Mouse (Mus musculus): Measurements from ENCODE around the gene Arhgap20.

The Arhgap20 gene

DNA sequence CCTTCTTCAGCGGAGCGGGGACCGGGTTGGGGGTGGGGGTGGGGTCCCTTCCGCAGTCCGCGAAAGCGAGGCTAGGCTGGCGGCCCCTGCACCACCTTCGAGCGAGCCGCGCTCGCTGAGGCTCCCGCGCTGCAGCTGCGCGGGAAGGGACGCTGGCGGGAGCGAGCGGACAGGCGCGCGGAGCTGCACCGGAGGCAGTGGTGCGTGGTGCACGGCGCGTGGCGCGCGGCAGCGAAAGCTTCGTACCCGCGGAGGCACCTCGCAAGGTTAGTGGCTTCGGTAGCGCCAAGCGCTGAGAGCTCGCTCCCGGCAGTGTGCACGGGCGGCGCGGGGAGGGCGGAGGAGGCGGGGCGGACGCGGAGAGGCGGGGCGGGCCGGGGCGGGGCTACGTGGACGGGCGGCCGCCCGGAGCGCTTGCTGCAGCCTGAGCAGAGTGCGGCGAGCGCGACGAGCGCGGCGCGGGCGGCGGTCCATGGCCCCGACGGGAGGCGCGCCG lies at the start of gene Arhgap20:
TSS of gene Arhgap20 (plus strand) at position 417 of the 496 bp plus-strand sequence.
- DNase-seq = peak; percentile 91

DNA sequence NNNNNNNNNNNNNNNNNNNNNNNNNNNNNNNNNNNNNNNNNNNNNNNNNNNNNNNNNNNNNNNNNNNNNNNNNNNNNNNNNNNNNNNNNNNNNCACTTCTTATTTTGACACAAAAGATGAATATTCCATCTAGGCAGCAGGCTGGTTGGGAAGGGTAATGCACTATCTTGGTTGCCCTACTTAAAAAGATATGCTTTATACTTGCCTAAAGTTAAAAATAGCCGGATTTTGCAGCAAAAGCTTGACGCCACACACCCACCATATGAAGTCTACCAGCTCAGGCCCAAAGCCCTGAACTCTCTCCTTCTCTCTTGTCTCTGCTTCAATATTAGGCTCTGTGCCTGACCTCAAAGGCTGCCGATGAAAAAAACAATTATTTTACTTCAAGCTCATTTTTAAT lies 46.3 kb upstream of the Arhgap20 start:
- DNase-seq = no peak

DNA sequence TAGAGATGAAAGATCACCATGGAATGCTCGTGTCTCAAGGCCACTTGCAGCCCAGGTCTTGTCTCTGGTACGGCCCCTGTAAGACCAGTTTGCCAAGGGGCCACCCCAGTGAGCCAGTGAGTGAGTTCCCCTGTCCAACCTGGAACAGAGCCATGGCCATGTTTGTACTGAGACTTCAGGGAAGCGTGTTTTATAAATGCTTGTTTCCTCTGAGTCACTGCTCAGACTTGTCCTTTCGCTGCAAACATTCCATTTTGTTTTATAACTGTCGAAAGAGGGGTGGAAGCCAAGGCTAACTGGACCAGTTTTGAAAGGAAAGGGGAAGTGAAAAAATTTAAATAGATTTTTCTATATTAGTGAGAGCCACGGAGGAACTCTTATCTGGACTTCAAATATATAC lies 37.2 kb upstream of the Arhgap20 start:
- DNase-seq = no peak

DNA sequence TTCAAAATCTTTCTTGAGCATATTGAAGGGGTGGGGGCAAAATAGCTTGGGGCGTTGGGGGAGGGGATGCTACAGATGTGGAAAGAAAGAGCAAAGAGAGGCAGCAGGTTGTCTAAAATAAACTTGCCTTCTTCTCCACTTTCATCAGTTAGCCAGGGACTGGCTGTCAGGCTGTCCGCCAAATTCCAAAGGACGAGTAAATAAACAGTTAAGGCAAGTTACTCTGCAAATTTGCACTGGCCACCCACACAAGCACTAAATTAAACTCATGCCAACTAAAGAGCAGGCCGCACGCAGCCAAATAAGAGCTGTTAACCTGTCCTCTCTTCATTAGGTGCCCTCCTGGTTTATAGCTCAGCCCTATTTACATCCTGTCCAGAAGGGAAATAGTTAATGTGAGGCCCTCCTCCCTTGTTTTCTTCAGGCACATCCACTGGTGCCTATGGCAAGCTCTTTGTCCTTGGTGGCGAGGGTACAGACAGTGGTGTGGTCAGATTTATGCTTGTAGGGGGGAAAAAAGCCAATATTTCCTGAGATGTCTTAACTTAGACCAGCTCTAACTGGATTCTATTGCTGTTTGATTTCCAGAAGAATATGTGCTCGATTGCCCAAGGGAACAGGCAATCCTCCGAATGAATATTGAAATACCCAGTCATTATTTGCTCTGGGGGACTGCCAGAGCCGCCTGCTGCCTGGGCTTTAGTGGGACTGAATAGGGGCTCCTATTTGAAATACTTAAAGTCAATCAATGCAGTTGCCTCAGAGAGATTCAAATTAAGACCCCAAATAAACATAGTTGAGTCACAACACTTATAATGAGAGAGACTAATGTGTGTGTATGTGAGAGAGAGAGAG lies 29.7 kb upstream of the Arhgap20 start:
- DNase-seq = peak; percentile 6

DNA sequence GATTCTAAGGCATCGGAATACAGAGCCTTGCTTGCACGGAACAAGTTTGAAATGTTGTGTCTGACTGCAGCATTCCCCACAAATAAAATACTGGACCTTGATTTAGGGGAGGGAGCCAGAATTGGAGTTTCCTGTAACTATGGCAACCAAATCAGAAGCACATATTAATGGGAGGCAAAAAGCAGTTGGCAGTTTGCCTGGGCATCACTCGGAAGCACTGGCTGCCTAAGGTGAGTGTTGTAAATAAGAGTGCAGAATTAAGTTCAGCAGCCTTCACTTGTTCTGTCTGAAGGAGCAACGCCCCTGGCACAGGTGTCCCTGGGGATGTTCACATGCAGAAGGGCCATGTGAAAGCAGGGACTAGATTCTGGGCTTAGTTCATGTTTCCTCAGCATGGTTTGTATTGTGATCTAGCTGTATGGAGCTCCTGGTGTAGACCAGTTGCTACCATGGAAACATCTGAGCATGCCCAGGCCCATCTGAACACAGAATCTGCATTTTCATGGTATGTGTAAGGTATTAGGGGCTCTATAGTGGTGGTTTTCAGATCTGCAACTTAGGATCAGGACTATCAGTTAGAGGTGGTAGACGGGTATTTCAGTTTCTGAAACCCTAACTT lies 28.3 kb upstream of the Arhgap20 start:
- DNase-seq = peak; percentile 62

DNA sequence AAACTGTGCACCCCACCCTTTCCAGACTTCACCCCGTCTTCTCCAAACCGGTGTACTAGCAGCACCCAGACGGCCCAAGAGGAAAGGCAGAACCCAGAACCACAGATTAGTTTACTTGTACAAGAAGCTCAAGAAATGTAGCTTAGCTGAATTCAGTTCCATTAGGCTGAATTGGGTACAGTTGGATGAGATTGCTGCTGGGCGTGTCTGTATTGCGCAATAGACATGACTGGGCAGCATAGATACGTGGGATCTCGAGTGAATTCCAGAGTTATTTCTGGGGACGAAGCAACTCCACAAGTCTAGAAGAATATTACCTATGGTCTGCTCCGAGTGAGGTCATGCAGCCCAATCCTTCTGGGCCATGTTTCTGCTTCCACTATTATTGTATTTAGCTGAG lies 26.8 kb upstream of the Arhgap20 start:
- no peak for DNase-seq

DNA sequence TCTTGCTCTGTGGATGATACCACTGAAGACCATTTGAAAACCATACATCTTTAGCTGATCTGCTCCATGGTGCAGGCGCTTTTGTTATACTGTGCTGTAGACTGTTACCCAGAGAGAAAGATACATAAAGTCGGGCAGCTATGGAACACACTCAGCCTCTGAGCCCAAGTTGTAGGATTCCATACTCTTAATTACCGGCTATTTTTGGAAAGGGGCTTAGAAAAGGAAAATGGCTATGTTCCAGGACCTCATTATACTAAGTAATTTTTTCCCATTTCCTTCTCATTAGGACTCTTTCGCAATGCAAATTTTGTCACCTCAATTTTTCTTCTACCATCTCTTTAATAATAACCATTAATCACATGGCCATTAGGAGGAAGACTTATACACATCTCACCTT lies 25.3 kb upstream of the Arhgap20 start:
- no peak for DNase-seq

DNA sequence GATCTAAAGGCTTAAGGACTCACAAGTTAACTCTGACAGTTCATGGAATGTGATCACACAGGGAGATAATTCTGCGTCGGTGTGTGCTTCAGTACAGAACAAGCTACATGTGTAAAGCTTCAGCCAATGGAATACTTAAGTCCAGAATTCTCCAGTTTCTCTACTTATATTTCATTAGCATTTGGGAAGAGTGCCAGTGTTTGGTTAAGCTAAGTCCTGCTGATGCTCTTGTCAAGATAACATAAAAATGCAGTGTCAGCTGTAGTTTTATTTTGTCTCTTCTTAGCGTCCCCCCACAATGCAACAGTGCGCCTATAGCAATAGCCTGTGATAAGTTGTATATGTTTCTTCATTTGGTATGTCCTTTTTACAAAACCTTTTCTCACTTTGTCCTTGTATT lies 15.0 kb upstream of the Arhgap20 start:
- no peak for DNase-seq

DNA sequence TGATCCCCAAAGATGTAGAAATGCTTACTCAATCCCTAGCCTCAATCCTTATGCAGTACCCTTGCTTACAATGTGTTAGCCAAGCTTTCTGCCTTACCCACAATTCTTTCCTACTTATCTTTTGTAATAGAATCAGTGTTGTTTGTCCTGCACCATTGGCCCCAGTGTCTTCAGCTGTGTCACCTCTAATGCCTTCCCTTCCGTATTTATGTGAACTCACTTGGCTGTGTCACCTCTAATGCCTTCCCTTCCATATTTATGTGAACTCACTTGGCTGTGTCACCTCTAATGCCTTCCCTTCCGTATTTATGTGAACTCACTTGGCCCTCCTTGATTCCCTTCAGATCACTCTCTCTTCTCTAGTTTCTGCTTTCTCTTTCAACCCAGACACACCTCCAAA lies 4.1 kb upstream of the Arhgap20 start:
- no peak for DNase-seq

DNA sequence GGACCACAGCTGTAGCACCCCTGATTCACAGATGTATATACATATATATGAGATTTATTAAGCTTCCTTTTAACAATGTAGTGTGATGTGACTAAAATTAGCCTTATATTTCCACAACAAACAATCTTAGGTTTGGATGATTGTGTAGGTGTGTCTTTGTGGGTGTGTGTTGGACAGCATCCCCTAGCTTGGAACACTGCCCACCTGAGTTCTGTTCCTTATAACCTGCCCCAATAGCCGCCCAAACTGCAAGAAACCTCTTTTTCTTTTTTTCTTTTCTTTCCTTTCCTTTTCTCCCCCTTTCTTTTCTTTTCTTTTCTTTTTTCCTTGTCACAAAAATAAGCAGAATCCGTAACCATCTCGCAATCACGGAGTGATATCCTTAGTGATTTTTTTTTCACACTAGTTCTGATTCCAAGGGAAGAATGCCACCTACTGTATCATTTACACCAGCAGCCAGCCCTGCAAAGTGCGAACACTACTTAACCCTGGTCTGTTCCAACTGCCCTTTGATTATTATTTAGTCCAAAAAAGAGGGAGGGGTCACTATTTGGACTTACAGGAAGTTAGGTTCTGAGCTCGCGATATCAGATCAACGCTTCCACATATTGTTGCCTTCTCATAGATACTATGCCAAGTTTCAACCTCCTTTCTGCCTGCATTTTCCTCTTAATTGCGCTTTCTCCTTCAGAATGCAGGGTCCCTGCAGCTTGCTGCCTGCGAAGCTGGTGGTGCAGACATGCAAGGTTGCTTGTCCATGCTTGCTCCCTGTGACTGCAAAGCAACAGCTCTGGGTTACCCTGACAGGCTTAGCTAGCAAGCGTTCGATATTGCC lies 879 bp upstream of the Arhgap20 start:
- peak; percentile 37 for DNase-seq

DNA sequence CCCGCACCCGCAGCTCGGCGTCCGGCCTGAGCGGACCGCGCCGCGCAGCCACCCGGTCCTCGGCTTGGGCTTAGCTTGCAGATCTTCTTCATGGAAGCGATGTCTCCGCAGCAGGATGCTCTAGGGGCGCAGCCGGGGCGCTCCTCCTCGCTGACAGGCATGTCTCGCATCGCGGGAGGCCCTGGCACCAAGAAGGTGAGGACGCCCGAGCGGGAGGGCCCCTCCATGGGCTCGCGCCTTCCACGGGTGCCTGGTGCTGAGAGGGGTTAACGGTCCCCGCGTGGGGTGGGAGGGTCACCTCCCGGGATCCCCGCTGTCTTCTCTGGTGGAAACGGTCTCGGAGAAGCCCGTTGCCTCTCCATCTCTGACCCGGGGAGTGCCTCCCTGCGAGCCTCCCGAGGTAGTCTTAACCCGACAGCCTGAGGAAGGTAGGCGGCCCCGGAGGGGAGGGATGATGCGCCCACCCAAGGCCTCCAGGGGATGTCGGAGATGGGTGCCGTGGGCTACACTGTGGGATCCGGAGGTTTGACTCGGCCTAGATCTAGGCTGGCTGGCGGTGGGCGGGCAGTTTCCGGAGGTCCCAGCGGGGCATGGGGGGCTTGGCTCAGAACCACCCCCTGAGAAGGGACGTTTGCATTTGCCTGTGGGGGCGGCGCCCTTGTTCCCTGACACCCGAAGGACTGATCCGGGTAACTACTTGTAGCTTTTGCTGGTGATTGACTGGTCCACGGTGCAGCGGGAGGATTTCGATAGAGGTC lies 459 bp downstream of the Arhgap20 start:
- DNase-seq = peak; percentile 20

DNA sequence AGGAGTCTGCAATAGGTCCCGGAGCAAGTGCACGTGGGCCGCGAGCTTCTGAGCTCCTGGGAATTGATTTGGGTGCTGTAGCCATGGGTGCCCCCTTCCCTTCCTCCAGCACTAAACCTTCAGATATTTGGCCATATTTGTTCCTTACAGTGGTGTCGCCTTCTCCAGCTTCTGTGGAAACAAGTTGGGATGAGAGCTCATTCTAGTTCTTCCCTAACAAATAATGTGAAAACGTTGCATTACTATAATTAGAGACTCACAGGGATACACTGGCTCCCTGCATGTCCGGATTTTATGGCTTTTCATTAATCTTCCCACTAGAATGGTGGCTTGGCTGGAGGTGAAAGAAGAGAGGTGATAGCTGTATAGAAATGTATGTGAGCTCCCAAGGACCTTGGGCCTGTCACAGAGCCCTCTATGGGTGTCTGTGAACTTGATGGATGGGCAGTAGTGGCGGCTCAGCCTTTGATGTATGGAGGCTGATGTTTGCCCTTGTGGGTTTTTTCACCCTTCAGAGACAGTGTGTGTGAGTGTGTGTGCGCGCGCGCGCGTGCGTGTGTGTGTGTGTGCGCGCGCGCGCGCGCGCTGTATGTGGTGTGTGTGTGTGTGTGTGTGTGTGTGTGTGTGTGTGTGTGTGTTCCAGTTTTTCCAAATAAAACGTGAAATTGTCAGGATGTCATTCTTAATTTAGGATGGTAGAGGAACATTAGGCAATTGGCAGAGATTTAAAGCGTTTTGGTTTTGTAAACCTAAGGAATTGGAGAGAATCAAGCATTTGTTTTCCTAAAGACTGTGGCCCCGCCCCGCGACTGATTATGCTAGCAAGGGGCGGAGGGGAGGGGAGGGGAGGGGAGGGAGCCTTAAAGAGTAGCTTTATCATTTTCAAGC lies 1.3 kb downstream of the Arhgap20 start:
- peak; percentile 39 for DNase-seq

DNA sequence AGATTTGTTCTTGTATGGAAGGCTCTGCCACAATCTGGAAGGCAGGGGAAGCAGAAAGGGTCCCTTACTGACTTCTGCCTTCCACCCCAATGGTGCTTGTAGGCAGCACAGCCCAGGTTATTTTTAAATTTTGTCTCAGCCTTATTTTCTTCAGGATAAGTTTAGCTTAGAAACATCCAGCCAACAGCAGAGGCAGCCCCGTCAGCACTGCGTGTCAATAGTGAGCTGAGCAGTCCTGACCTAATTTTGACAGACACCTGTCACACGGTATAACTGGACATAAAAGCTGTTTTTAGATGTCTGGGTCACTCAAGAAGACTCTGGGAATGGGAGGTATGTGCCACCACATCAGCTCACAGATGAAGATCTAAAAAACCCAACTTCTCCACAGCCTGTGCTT lies 9.1 kb downstream of the Arhgap20 start:
- DNase-seq = no peak

DNA sequence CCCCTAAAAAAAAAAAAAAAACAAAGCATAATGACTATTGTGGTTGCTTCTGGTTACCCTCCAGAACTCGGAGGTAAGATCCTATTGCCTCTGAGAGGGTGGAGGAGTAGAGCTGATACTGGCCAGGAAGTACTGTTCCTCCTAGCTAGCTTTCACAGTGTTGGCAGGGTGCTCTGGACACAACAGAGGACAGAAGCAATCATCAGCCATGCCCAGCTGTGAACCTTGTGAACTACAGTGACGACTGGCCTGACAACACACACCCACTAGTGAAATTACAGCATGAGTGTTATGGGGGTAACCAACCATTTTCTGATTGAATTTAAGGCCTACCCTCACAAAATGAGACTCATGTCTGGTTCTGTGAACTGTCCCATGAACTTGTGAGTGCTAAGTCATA lies 11.3 kb downstream of the Arhgap20 start:
- DNase-seq = no peak

DNA sequence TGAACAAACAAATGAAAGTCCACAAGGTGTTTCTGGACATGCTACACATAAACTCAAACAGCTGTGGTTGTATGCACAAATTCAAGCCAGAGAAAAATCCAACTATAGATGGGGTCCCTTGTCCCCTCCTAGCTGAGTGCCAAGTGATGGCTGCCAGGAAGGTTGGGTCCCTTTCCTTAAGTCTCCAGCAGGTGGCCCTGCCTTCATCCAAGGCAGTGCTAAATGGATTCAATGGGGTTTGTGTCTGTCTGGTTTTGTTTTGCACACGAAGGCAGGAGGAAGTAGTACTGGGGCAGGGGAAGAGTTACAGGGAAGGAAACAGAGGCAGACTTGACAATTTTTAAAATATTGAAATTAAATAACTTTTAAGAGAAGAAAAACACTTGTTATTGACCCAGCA lies 12.0 kb downstream of the Arhgap20 start:
- DNase-seq = no peak

DNA sequence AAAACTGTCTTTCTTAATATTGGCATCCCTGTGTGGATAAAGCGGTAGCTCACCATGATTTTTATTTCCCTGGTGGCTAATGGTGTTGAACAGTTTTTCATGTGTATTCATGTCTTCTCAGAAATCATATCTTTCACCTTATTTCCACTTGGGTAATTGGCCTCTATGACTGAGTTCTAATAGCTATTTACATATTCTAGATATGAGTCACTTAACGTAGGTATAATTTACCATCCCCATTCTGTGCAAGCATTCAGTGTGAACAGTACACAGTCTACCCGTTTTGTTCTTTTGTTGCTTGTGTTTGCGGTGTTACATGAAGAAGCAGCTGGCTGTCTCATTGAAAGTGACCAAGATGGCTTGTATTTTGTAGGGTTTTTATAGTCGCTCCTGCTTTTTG lies 14.1 kb downstream of the Arhgap20 start:
- DNase-seq = no peak

DNA sequence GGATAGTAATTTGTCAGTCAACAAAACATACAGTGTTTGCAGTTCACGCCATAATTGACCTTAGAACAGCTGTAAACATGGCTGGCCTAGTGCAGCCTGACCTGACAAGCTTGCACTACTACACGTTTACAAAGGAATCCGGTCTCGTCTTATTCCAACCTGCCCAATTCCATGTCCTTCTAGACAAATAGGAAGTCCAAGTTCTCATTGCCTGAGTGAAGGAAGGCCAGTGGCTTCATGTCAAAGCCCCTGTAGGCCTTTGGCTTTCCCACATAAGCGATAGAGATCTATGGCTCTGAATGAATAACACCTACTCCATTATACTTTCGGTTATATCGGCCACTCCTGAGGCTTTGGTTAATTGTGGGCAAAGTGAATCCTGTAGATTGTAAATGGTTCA lies 16.0 kb downstream of the Arhgap20 start:
- no peak for DNase-seq

DNA sequence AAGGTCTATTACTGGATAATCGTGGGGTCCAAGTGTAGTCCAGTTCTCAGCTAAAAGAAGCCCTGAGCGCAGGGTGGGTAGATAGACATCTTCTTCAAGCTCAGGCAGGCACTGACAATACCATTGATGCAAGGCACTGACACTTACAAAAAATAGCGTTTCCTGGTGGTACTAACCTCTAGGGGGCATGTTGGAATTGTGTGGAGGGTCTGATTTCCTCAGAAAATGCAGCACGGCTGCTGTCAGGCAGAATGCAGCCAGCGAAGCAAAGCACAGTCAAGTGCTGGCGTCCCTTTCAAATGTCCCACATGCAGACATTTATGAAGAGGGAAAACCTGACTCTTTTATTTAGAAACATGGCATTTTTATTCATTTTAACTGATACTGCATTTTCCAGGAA lies 22.2 kb downstream of the Arhgap20 start:
- no peak for DNase-seq

DNA sequence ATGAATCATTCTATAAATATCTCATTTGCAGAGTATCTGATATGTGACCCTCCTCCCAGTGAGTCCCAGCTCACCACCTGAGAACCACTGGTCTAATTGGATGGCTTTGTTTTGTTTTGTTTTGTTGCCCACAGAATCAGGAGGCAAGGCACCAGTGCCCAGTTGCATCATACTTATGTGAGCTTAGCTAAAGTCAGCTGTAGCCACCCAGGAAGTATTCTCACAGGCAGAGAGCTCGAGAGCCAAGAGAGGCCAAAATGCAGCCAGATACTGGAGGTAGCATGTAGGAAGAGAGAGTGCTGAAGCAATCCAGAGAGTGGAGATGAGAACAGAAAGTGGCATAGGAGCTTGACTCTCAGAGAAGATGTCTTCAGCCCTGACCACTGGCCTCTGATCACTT lies 23.3 kb downstream of the Arhgap20 start:
- no peak for DNase-seq

DNA sequence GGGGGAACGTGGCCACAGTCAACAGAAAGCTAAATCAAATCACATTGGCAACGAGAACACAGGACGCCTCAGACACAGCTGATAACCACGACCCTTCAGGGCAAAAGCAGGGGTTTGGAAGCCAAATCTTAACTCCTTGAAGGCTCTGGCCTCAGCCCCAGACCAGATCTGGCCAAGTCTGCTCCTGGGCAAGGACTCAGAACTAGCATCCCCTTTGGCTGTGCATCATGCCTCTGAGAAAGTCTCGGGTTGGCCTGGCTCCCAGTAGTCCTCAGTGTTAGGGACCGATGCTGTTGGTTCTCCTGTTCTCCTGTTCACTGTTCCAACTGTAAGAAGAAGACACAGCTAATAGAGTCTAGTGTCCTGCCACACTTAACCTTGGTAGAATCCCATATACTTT lies 30.1 kb downstream of the Arhgap20 start:
- DNase-seq = no peak

DNA sequence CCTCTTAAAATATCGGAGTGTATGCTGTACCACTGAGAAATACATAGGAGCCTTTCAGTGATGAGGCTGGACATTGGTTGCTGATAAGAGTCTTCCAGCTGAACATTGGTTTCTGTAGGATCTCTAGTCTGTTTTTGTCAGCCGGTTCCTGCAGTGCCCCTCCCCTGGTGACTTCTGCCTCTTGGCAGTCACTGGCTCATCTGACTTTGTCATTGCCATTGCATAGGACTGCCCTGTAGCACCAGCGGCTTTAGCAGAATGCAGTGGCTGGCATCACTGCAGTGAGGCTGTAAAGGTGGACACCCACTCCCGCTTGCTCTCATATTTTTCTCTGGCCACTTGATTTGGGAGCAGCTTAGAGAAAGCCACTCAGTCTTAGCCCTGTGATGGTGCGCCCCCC lies 33.1 kb downstream of the Arhgap20 start:
- no peak for DNase-seq

DNA sequence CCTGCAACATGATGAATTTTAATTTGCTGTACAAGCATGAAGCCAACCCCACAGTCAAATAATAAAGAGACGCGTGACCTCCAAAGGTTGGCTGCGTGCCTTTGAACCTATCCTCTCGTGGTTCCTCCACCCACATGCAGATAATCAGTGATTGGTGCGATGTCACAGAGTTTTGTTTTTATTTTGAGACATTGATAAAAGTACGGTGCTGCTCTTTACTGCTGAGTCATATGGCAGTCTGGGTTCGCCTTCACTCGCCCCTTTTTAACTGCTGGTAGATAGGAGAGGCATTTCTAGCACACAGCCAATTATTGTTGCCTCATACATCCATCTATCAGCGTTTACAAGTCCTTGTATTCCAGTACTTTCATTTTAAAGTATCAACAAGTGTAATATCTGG lies 34.0 kb downstream of the Arhgap20 start:
- no peak for DNase-seq

All from layer of hippocampus, adult 9-11 months (tissue).